In genomic region chr7:98584555-98584954, GRCm38 (mm10) we compare ENCODE assay signal across 25 mouse cellular contexts.
"Had no signal": no experiment of that assay in that cellular context is flagged by ENCODE, and none has a peak within 500 bp of the region (broad histone marks: within the 10 kb centered on the region; RNA-seq: fewer than 3 reads in every experiment).

No protein-coding gene starts in this region.

- H3K4me3 ChIP-seq: left cerebral cortex, adult 2 months; limb, embryonic 13.5 days; liver, embryonic 12.5 days; liver, embryonic 15.5 days; lung, embryonic 15.5 days; megakaryocyte, embryonic 14.5 days; neural tube, embryonic 12.5 days; neural tube, embryonic 15.5 days; stomach, embryonic 15.5 days had no signal

- ATAC-seq: intestine, postnatal 0 days; liver, embryonic 12.5 days had no signal

- H3K27me3 ChIP-seq: limb, embryonic 13.5 days; liver, embryonic 12.5 days; liver, embryonic 15.5 days; lung, embryonic 15.5 days; megakaryocyte, embryonic 14.5 days; neural tube, embryonic 12.5 days; neural tube, embryonic 15.5 days; stomach, embryonic 15.5 days had no signal

- H3K27ac ChIP-seq: kidney, postnatal 0 days; left cerebral cortex, adult 2 months; limb, embryonic 13.5 days; liver, embryonic 12.5 days; liver, embryonic 15.5 days; lung, embryonic 15.5 days; macrophage; neural tube, embryonic 12.5 days; neural tube, embryonic 15.5 days; stomach, embryonic 15.5 days had no signal

- H3K4me2 ChIP-seq: limb, embryonic 13.5 days; liver, embryonic 12.5 days; liver, embryonic 15.5 days; lung, embryonic 15.5 days; midbrain, embryonic 11.5 days; neural tube, embryonic 12.5 days; neural tube, embryonic 15.5 days; stomach, embryonic 15.5 days had no signal

- H3K9me3 ChIP-seq: limb, embryonic 13.5 days; liver, embryonic 12.5 days; liver, embryonic 15.5 days; lung, embryonic 15.5 days; neural tube, embryonic 12.5 days; neural tube, embryonic 15.5 days; stomach, embryonic 15.5 days had no signal

- DNase-seq: kidney, adult 2 months; kidney, postnatal 25 days; layer of hippocampus, postnatal 36 days; left cerebral cortex, postnatal 4 days; liver; lung, adult 18-20 months; lung, postnatal 14 days; midbrain, embryonic 14.5 days; right cerebral cortex, adult 18-20 months; right cerebral cortex, postnatal 14 days; right cerebral cortex, postnatal 4 days; thymus, postnatal 36 days had no signal

- H3K9ac ChIP-seq: limb, embryonic 13.5 days; liver, embryonic 12.5 days; liver, embryonic 15.5 days; lung, embryonic 15.5 days; neural tube, embryonic 12.5 days; neural tube, embryonic 15.5 days; stomach, embryonic 15.5 days had no signal

- H3K4me1 ChIP-seq: liver, embryonic 12.5 days; liver, embryonic 15.5 days; lung, embryonic 15.5 days; neural tube, embryonic 12.5 days; neural tube, embryonic 15.5 days; stomach, embryonic 15.5 days had no signal

- H3K36me3 ChIP-seq: stomach, embryonic 15.5 days had no signal
